9 mouse cellular contexts compared by ENCODE assay signal in the genomic region with DNA sequence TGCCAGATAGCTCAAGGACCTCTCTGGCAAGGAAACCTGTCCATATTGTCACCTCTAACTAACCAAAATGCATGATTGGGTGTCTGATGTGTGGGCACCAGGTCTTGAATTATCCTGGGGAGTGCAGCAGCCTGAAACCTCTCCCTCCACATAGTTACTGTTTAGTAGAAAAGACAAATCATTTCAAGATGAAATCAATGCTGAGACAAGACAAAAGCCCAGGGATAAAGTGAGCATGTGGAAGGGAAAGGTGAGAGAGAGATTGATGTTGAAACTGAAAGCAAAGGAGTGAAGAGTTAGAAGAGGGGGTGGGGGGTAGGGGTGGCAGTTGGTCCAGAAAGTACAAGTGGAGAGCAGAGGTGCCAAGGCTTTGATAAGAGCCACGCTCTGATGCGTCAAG. TPM values are rescaled to one million over a fixed set of nuclear protein-coding genes. Genes with fewer than 3 reads are reported as not detected.
A peak's percentile ranks its signal among the peaks of the same experiment; 100 is the strongest.
DNase-seq lines count a peak whose midpoint lies in the region; ATAC-seq and TF ChIP-seq lines count a peak whose summit lies in the region.
"Had no signal": no experiment of that assay in that cellular context is flagged by ENCODE, and none has a peak within 500 bp of the region (broad histone marks: within the 10 kb centered on the region; RNA-seq: fewer than 3 reads in every experiment).

No protein-coding gene starts in this region.

- TF ChIP-seq CTCF in forebrain, postnatal 0 days (IDR thresholded peaks at IDR 0.05; ENCODE audit: low read depth): no peak

- peaks cover 39% of the 10 kb centered on the region for H3K4me1 ChIP-seq in heart, embryonic 13.5 days
- peaks cover 20% of the 10 kb centered on the region for H3K4me1 ChIP-seq in forebrain, postnatal 0 days (ENCODE audit: insufficient read depth)
- H3K4me1 ChIP-seq in midbrain, embryonic 11.5 days (ENCODE audit: control insufficient read depth, insufficient read depth, low read length): peaks cover 22% of the 10 kb centered on the region

- H3K36me3 ChIP-seq in heart, embryonic 13.5 days: no peaks in the 10 kb centered on the region
- H3K36me3 ChIP-seq in forebrain, postnatal 0 days (ENCODE audit: insufficient read depth): no peaks in the 10 kb centered on the region
- H3K36me3 ChIP-seq in midbrain, embryonic 11.5 days (ENCODE audit: control insufficient read depth, insufficient read depth, low read length): no peaks in the 10 kb centered on the region

- no peak for DNase-seq in heart, adult 9 months (ENCODE audit: low spot score in 2 of 2)
- peak; percentile 29 for DNase-seq in 416B (ENCODE audit: low read depth)
- DNase-seq in forebrain, postnatal 0 days: no peak
- peak; percentile 84 for DNase-seq in midbrain, embryonic 11.5 days (ENCODE audit: low spot score, missing footprints)
- no peak for DNase-seq in Muller cell, postnatal 12 days (ENCODE audit: inconsistent ontology term)
- DNase-seq in ovary, postnatal 10 days (ENCODE audit: low spot score): no peak
- DNase-seq in gastrocnemius, postnatal 10 days: no peak
- DNase-seq: kidney, postnatal 10 days had no signal

- H3K4me3 ChIP-seq in heart, embryonic 13.5 days: peak overlapping the region; percentile 79; the same call in 1 of the 2 replicates
- H3K4me3 ChIP-seq in forebrain, postnatal 0 days (ENCODE audit: low read depth, low read length): 0 out of 2 replicates have a peak overlapping the region, but pooled peaks have one; percentile 97
- H3K4me3 ChIP-seq in midbrain, embryonic 11.5 days (ENCODE audit: low read depth, low read length): no peak overlapping the region

- peak overlapping the region; percentile 95 for H3K4me2 ChIP-seq in heart, embryonic 13.5 days
- no peak overlapping the region for H3K4me2 ChIP-seq in forebrain, postnatal 0 days (ENCODE audit: low read depth)
- no peak overlapping the region; the same call in 1 of the 2 replicates for H3K4me2 ChIP-seq in midbrain, embryonic 11.5 days

- no peak overlapping the region for H3K27ac ChIP-seq in heart, embryonic 13.5 days (replicated peaks)
- H3K27ac ChIP-seq in forebrain, postnatal 0 days (ENCODE audit: low read depth, low read length): 0 out of 2 replicates have a peak overlapping the region, but pooled peaks have one; percentile 88
- no peak overlapping the region for H3K27ac ChIP-seq in midbrain, embryonic 11.5 days (ENCODE audit: low read depth, low read length)

- ATAC-seq in heart, embryonic 13.5 days (ENCODE audit: extremely low read depth, insufficient number of reproducible peaks, low FRiP score, low TSS enrichment): no peak
- ATAC-seq in forebrain, postnatal 0 days: no peak
- ATAC-seq in midbrain, embryonic 11.5 days (ENCODE audit: low FRiP score): no peak

- H3K9ac ChIP-seq in heart, embryonic 13.5 days: no peak overlapping the region
- H3K9ac ChIP-seq in forebrain, postnatal 0 days: no peak overlapping the region; the same call in 1 of the 2 replicates
- H3K9ac ChIP-seq in midbrain, embryonic 11.5 days (ENCODE audit: low read length): no peak overlapping the region

- no peaks in the 10 kb centered on the region for H3K27me3 ChIP-seq in heart, embryonic 13.5 days (replicated peaks)
- no peaks in the 10 kb centered on the region for H3K27me3 ChIP-seq in forebrain, postnatal 0 days (ENCODE audit: insufficient read depth, low read length)
- no peaks in the 10 kb centered on the region for H3K27me3 ChIP-seq in midbrain, embryonic 11.5 days (ENCODE audit: control insufficient read depth, insufficient read depth, low read length)

- WGBS in heart, embryonic 13.5 days: 61% methylated on average over 2 of the region's 2 CpGs
- WGBS in forebrain, postnatal 0 days: 77% methylated on average over 2 of the region's 2 CpGs
- WGBS in midbrain, embryonic 11.5 days: 74% methylated on average over 2 of the region's 2 CpGs

- no peaks in the 10 kb centered on the region for H3K9me3 ChIP-seq in heart, embryonic 13.5 days
- no peaks in the 10 kb centered on the region for H3K9me3 ChIP-seq in forebrain, postnatal 0 days (ENCODE audit: low read length)
- no peaks in the 10 kb centered on the region for H3K9me3 ChIP-seq in midbrain, embryonic 11.5 days (ENCODE audit: control insufficient read depth, low read length)

RNA-seq across cellular contexts. Expression of gene Tspan14, which starts 1.4 kb away (rescaled TPM):
- 40.8 and 42.0 TPM in 2 replicates for polyA plus RNA-seq in heart, embryonic 13.5 days (2015; fragmentation: Nextera tagmentation; extraction: Ambion mirVana)
- total RNA-seq in forebrain, postnatal 0 days (2014; rRNA removed): 42.2 and 43.8 TPM in 2 replicates
- 37.8 and 43.1 TPM in 2 replicates for polyA plus RNA-seq in forebrain, postnatal 0 days (2015; fragmentation: Nextera tagmentation; extraction: Ambion mirVana)
- 99.5 and 101 TPM in 2 replicates for polyA plus RNA-seq in midbrain, embryonic 11.5 days (2014; fragmentation: Nextera tagmentation; extraction: Ambion mirVana)
- total RNA-seq in gastrocnemius, postnatal 10 days (2021): 10 to 100 TPM; 17.2 to 19.1 TPM

RNA-seq across cellular contexts. Expression of gene Fam213a, which starts 45.5 kb away (rescaled TPM):
- 48.6 and 50.4 TPM in 2 replicates for polyA plus RNA-seq in heart, embryonic 13.5 days (2015; fragmentation: Nextera tagmentation; extraction: Ambion mirVana)
- total RNA-seq in forebrain, postnatal 0 days (2014; rRNA removed): 92.4 and 106 TPM in 2 replicates
- 54.7 and 106 TPM in 2 replicates for polyA plus RNA-seq in forebrain, postnatal 0 days (2015; fragmentation: Nextera tagmentation; extraction: Ambion mirVana)
- polyA plus RNA-seq in midbrain, embryonic 11.5 days (2014; fragmentation: Nextera tagmentation; extraction: Ambion mirVana): 44.7 and 50.4 TPM in 2 replicates
- 10 to 100 TPM in 1 of 2 experiments, 1 to 10 TPM in 1; 7.2 to 11.0 TPM for total RNA-seq in gastrocnemius, postnatal 10 days (2021)

Comparison
In these comparisons a context has a peak if more than half of its experiments do, and no peak if none do; other contexts are left out.
1. DNase-seq: peak in 416B (single experiment) and midbrain, embryonic 11.5 days (single experiment); none in heart, adult 9 months (0 of 2), forebrain, postnatal 0 days (single experiment), Muller cell, postnatal 12 days (single experiment), ovary, postnatal 10 days (single experiment) and gastrocnemius, postnatal 10 days (single experiment).